Mouse (Mus musculus): ENCODE data around the gene Pde4dip.

DNA sequence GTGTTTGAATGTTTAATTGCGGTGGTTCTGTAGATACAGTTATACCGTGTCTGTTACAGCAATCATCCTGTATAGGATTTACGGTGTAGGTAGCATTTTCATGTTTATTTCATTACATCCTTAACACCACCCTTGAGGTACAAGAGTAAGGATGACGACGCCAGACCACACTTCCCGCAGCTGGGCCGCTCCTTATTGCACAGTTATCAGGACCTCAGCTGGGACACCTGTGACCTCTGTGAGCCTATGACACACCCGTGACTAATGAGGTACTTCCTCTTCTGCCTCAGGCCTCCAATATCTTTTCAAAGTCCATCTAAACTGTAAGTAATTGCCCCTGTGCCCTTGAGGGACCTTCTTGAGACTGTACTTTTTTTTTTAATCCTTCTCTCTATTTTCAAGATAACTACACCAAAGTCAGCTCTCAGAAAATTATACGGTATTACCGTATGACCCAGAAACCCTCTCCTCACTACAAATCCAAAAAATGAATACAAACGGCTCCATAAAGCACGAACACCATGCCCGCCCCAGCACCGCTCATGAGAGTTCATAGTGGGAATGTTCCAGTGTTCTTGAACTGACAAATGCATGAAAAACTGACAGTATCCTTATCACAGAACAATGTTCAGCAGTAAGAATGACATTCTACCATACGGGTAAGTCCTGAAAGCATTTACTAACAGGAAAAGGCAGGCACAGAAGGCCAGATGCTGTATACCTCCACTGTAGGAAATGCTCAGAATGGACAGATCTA is 56.8 kb downstream of the Pde4dip start:
- TF ChIP-seq TAL1 (IDR thresholded peaks at IDR 0.05; ENCODE audit: low read length) = no peak
- no peak for TF ChIP-seq GATA1 (IDR thresholded peaks at IDR 0.05; ENCODE audit: low read length)

Data from erythroblast, embryonic 14.5 days (primary cell).